Mouse (Mus musculus): Measurements from ENCODE around the gene Galnt17. TPM values are rescaled to one million over a fixed set of nuclear protein-coding genes. Genes with fewer than 3 reads are reported as not detected.

Gene Galnt17
- polyA plus RNA-seq, 1 experiment from 2014 or later = not detected

DNA sequence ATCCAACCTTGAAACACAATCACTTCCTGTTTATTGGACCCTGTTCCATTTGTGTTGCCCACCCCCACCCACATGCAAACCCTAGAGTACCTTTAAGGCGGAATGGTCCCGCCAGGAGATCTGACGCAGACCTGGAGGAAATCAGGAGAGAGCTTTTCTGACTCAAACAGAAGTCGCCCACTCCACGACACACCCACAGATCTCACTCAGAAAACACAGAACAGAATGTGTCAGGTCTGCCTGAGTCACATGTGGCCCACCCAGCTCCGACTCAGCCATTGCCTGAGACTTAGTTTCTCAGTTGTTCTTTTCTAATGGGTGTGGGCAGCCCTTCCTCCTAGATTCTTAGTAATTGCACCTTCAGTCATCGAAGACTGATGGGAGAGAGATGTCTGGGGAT lies 453.9 kb downstream of the Galnt17 start:
- 74% methylated on average over 7 of the region's 7 CpGs for WGBS (ENCODE audit: insufficient replicate concordance)
- Histone ChIP-seq H3K4me2 (ENCODE audit: low read depth, low read length) (no peak overlapping the region), H3K9me3 (ENCODE audit: low read length) (no peaks in the 10 kb centered on the region), H3K36me3 (replicated peaks; ENCODE audit: insufficient read depth, low read length) (no peaks in the 10 kb centered on the region), H3K9ac (replicated peaks) (no peak overlapping the region), H3K27me3 (ENCODE audit: insufficient read depth, low read length) (no peaks in the 10 kb centered on the region), H3K4me3 (ENCODE audit: low read depth, low read length) (no peak overlapping the region), H3K4me1 (ENCODE audit: insufficient read depth) (no peaks in the 10 kb centered on the region), H3K27ac (ENCODE audit: low read depth) (no peak overlapping the region)
- no peak for DNase-seq
- ATAC-seq = no peak
- no peak for TF ChIP-seq EP300 (IDR thresholded peaks at IDR 0.05; ENCODE audit: low read depth)
- TF ChIP-seq CTCF (IDR thresholded peaks at IDR 0.05; ENCODE audit: low read depth) = no peak

- DNase-seq (peak; percentile 87), ATAC-seq (peak; percentile 43)
- Histone ChIP-seq H3K4me2 (ENCODE audit: low read depth, low read length) (no peak overlapping the region), H3K4me1 (ENCODE audit: insufficient read depth) (no peaks in the 10 kb centered on the region), H3K4me3 (ENCODE audit: low read depth, low read length) (no peak overlapping the region), H3K36me3 (replicated peaks; ENCODE audit: insufficient read depth, low read length) (no peaks in the 10 kb centered on the region), H3K27ac (ENCODE audit: low read depth) (no peak overlapping the region), H3K9me3 (ENCODE audit: low read length) (no peaks in the 10 kb centered on the region), H3K9ac (replicated peaks) (no peak overlapping the region), H3K27me3 (ENCODE audit: insufficient read depth, low read length) (no peaks in the 10 kb centered on the region)
- TF ChIP-seq EP300 (IDR thresholded peaks at IDR 0.05; ENCODE audit: low read depth) = no peak
- peak; percentile 100 for TF ChIP-seq CTCF (IDR thresholded peaks at IDR 0.05; ENCODE audit: low read depth)
- 0% methylated on average over 10 of the region's 10 CpGs for WGBS (ENCODE audit: insufficient replicate concordance)
These were observed 454.9 kb downstream of the Galnt17 start for GRCm38 (mm10) chr5:130853371-130853770.

GRCm38 (mm10) chr5:130852182-130852581 lies 456.1 kb downstream of the Galnt17 start:
- no peaks in the 10 kb centered on the region for H3K4me1 ChIP-seq (ENCODE audit: insufficient read depth)
- H3K4me2 ChIP-seq (ENCODE audit: low read depth, low read length) = peak overlapping the region; percentile 55
- TF ChIP-seq CTCF (IDR thresholded peaks at IDR 0.05; ENCODE audit: low read depth) (no peak), EP300 (IDR thresholded peaks at IDR 0.05; ENCODE audit: low read depth) (no peak)
- DNase-seq (no peak), ATAC-seq (no peak)
- H3K9me3 ChIP-seq (ENCODE audit: low read length) = no peaks in the 10 kb centered on the region
- no peaks in the 10 kb centered on the region for H3K27me3 ChIP-seq (ENCODE audit: insufficient read depth, low read length)
- no peak overlapping the region for H3K9ac ChIP-seq (replicated peaks)
- no peak overlapping the region for H3K27ac ChIP-seq (ENCODE audit: low read depth)
- no peak overlapping the region for H3K4me3 ChIP-seq (ENCODE audit: low read depth, low read length)
- 10% methylated on average over 10 of the region's 11 CpGs for WGBS (ENCODE audit: insufficient replicate concordance)
- H3K36me3 ChIP-seq (replicated peaks; ENCODE audit: insufficient read depth, low read length) = no peaks in the 10 kb centered on the region

GRCm38 (mm10) chr5:130849610-130850009 lies 458.7 kb downstream of the Galnt17 start:
- 75% methylated on average over 4 of the region's 4 CpGs for WGBS (ENCODE audit: insufficient replicate concordance)
- no peak for ATAC-seq
- Histone ChIP-seq H3K9ac (replicated peaks) (no peak overlapping the region), H3K4me3 (ENCODE audit: low read depth, low read length) (no peak overlapping the region), H3K4me1 (ENCODE audit: insufficient read depth) (no peaks in the 10 kb centered on the region), H3K36me3 (replicated peaks; ENCODE audit: insufficient read depth, low read length) (no peaks in the 10 kb centered on the region), H3K27ac (ENCODE audit: low read depth) (no peak overlapping the region), H3K4me2 (ENCODE audit: low read depth, low read length) (no peak overlapping the region), H3K27me3 (ENCODE audit: insufficient read depth, low read length) (no peaks in the 10 kb centered on the region), H3K9me3 (ENCODE audit: low read length) (no peaks in the 10 kb centered on the region)
- TF ChIP-seq EP300 (IDR thresholded peaks at IDR 0.05; ENCODE audit: low read depth) (no peak), CTCF (IDR thresholded peaks at IDR 0.05; ENCODE audit: low read depth) (no peak)
- DNase-seq = no peak

GRCm38 (mm10) chr5:130848562-130848961 lies 459.7 kb downstream of the Galnt17 start:
- DNase-seq = no peak
- WGBS (ENCODE audit: insufficient replicate concordance) = 76% methylated on average over 6 of the region's 6 CpGs
- no peaks in the 10 kb centered on the region for H3K27me3 ChIP-seq (ENCODE audit: insufficient read depth, low read length)

GRCm38 (mm10) chr5:130825797-130826196 lies 482.5 kb downstream of the Galnt17 start:
- H3K4me3 ChIP-seq (ENCODE audit: low read depth, low read length) = no peak overlapping the region
- DNase-seq (no peak), ATAC-seq (no peak)
- H3K4me1 ChIP-seq (ENCODE audit: insufficient read depth) = no peaks in the 10 kb centered on the region
- no peak overlapping the region for H3K27ac ChIP-seq (ENCODE audit: low read depth)
- no peak overlapping the region for H3K4me2 ChIP-seq (ENCODE audit: low read depth, low read length)
- H3K36me3 ChIP-seq (replicated peaks; ENCODE audit: insufficient read depth, low read length) = no peaks in the 10 kb centered on the region
- H3K27me3 ChIP-seq (ENCODE audit: insufficient read depth, low read length) = no peaks in the 10 kb centered on the region
- TF ChIP-seq EP300 (IDR thresholded peaks at IDR 0.05; ENCODE audit: low read depth) = no peak
- no peak overlapping the region for H3K9ac ChIP-seq (replicated peaks)
- WGBS (ENCODE audit: insufficient replicate concordance) = 67% methylated on average over 2 of the region's 2 CpGs
- H3K9me3 ChIP-seq (ENCODE audit: low read length) = no peaks in the 10 kb centered on the region

More at GRCm38 (mm10) chr5:130848562-130848961, 459.7 kb downstream of the Galnt17 start:
- Histone ChIP-seq H3K9ac (replicated peaks) (no peak overlapping the region), H3K4me3 (ENCODE audit: low read depth, low read length) (no peak overlapping the region), H3K36me3 (replicated peaks; ENCODE audit: insufficient read depth, low read length) (no peaks in the 10 kb centered on the region), H3K4me2 (ENCODE audit: low read depth, low read length) (no peak overlapping the region), H3K27ac (ENCODE audit: low read depth) (no peak overlapping the region), H3K4me1 (ENCODE audit: insufficient read depth) (no peaks in the 10 kb centered on the region), H3K9me3 (ENCODE audit: low read length) (no peaks in the 10 kb centered on the region)
- TF ChIP-seq CTCF (IDR thresholded peaks at IDR 0.05; ENCODE audit: low read depth) (no peak), EP300 (IDR thresholded peaks at IDR 0.05; ENCODE audit: low read depth) (no peak)
- ATAC-seq = no peak

Data from liver, postnatal 0 days (tissue).